Mouse (Mus musculus): Measurements from ENCODE around the gene Cad. TPM values are rescaled to one million over a fixed set of nuclear protein-coding genes. Genes with fewer than 3 reads are reported as not detected.

The Cad gene
- polyA plus RNA-seq, 1 experiment from 2014 or later, result 40.6 TPM

- Histone ChIP-seq H3K27ac (no peak overlapping the region), H3K4me3 (no peak overlapping the region), H3K27me3 (no peaks in the 10 kb centered on the region), H3K9ac (no peak overlapping the region), H3K4me1 (no peaks in the 10 kb centered on the region), H3K36me3 (no peaks in the 10 kb centered on the region), H3K4me2 (replicated peaks) (no peak overlapping the region), H3K9me3 (no peaks in the 10 kb centered on the region)
- no peak for ATAC-seq (ENCODE audit: insufficient number of reproducible peaks, insufficient read depth, low FRiP score, low TSS enrichment)
- WGBS, result 34% methylated on average over 2 of the region's 2 CpGs
Observed at GRCm38 (mm10) chr5:31123481-31123880, 68.9 kb downstream of the Cad start.

- Histone ChIP-seq H3K27ac (no peak overlapping the region), H3K27me3 (0 out of 2 replicates have a peak, but pooled peaks cover 1% of the 10 kb centered on the region), H3K9me3 (no peaks in the 10 kb centered on the region), H3K9ac (no peak overlapping the region), H3K4me1 (no peaks in the 10 kb centered on the region), H3K4me3 (no peak overlapping the region), H3K4me2 (replicated peaks) (no peak overlapping the region), H3K36me3 (no peaks in the 10 kb centered on the region)
- WGBS, result 44% methylated on average over 5 of the region's 5 CpGs
- no peak for ATAC-seq (ENCODE audit: insufficient number of reproducible peaks, insufficient read depth, low FRiP score, low TSS enrichment)
Observed at GRCm38 (mm10) chr5:31126050-31126449, 71.5 kb downstream of the Cad start.

Other genes starting within 250 kb of the Cad start
- gene Mapre3, start 240.1 kb upstream of the Cad start, polyA plus RNA-seq (2016; fragmentation: Nextera tagmentation; extraction: Ambion mirVana), result 28.8 and 29.3 TPM in 2 replicates
- 78.5 and 85.9 TPM in 2 replicates for gene Tmem214, start 186.8 kb upstream of the Cad start, polyA plus RNA-seq (2016; fragmentation: Nextera tagmentation; extraction: Ambion mirVana)
- gene Agbl5, start 166.1 kb upstream of the Cad start, polyA plus RNA-seq (2016; fragmentation: Nextera tagmentation; extraction: Ambion mirVana), result 31.9 and 34.1 TPM in 2 replicates
- 346 and 376 TPM in 2 replicates for gene Ost4, start 147.0 kb upstream of the Cad start, polyA plus RNA-seq (2016; fragmentation: Nextera tagmentation; extraction: Ambion mirVana)
- 248 and 252 TPM in 2 replicates for gene Emilin1, start 141.4 kb upstream of the Cad start, polyA plus RNA-seq (2016; fragmentation: Nextera tagmentation; extraction: Ambion mirVana)
- gene Khk, start 133.3 kb upstream of the Cad start, polyA plus RNA-seq (2016; fragmentation: Nextera tagmentation; extraction: Ambion mirVana), result 13.7 and 14.2 TPM in 2 replicates
- gene Cgref1, start 109.2 kb upstream of the Cad start, polyA plus RNA-seq (2016; fragmentation: Nextera tagmentation; extraction: Ambion mirVana), result 4.5 and 5.7 TPM in 2 replicates
- gene Preb, start 94.4 kb upstream of the Cad start, polyA plus RNA-seq (2016; fragmentation: Nextera tagmentation; extraction: Ambion mirVana), result 129 and 133 TPM in 2 replicates
- gene Tcf23, start 86.1 kb upstream of the Cad start, polyA plus RNA-seq (2016; fragmentation: Nextera tagmentation; extraction: Ambion mirVana), result not detected in 2 replicates
- 117 and 118 TPM in 2 replicates for gene Atraid, start 6.5 kb upstream of the Cad start, polyA plus RNA-seq (2016; fragmentation: Nextera tagmentation; extraction: Ambion mirVana)
- gene Slc5a6, start 5.9 kb upstream of the Cad start, polyA plus RNA-seq (2016; fragmentation: Nextera tagmentation; extraction: Ambion mirVana), result 11.8 and 12.4 TPM in 2 replicates
- not detected in 2 replicates for gene Dnajc5g, start 51.5 kb downstream of the Cad start, polyA plus RNA-seq (2016; fragmentation: Nextera tagmentation; extraction: Ambion mirVana)
- 0.22 and 0.52 TPM in 2 replicates for gene Slc30a3, start 53.5 kb downstream of the Cad start, polyA plus RNA-seq (2016; fragmentation: Nextera tagmentation; extraction: Ambion mirVana)
- gene Trim54, start 61.9 kb downstream of the Cad start, polyA plus RNA-seq (2016; fragmentation: Nextera tagmentation; extraction: Ambion mirVana), result 1.4 and 1.7 TPM in 2 replicates
- not detected in 2 replicates for gene Ucn, start 84.0 kb downstream of the Cad start, polyA plus RNA-seq (2016; fragmentation: Nextera tagmentation; extraction: Ambion mirVana)
- 64.8 and 72.0 TPM in 2 replicates for gene Mpv17, start 99.5 kb downstream of the Cad start, polyA plus RNA-seq (2016; fragmentation: Nextera tagmentation; extraction: Ambion mirVana)
- gene Gm29609, start 125.1 kb downstream of the Cad start, polyA plus RNA-seq (2016; fragmentation: Nextera tagmentation; extraction: Ambion mirVana), result 1.3 and 2.3 TPM in 2 replicates
- gene Gtf3c2, start 125.4 kb downstream of the Cad start, polyA plus RNA-seq (2016; fragmentation: Nextera tagmentation; extraction: Ambion mirVana), result 95.9 and 104 TPM in 2 replicates
- gene Snx17, start 138.4 kb downstream of the Cad start, polyA plus RNA-seq (2016; fragmentation: Nextera tagmentation; extraction: Ambion mirVana), result 152 TPM in 2 replicates
- 70.2 and 74.4 TPM in 2 replicates for gene Eif2b4, start 138.7 kb downstream of the Cad start, polyA plus RNA-seq (2016; fragmentation: Nextera tagmentation; extraction: Ambion mirVana)
- 18.7 and 20.0 TPM in 2 replicates for gene Zfp513, start 147.5 kb downstream of the Cad start, polyA plus RNA-seq (2016; fragmentation: Nextera tagmentation; extraction: Ambion mirVana)
- 144 and 147 TPM in 2 replicates for gene Ppm1g, start 165.9 kb downstream of the Cad start, polyA plus RNA-seq (2016; fragmentation: Nextera tagmentation; extraction: Ambion mirVana)
- gene Nrbp1, start 186.1 kb downstream of the Cad start, polyA plus RNA-seq (2016; fragmentation: Nextera tagmentation; extraction: Ambion mirVana), result 151 and 155 TPM in 2 replicates
- gene Gm9970, start 186.5 kb downstream of the Cad start, polyA plus RNA-seq (2016; fragmentation: Nextera tagmentation; extraction: Ambion mirVana), result 0.43 and 1.1 TPM in 2 replicates
- gene Krtcap3, start 196.9 kb downstream of the Cad start, polyA plus RNA-seq (2016; fragmentation: Nextera tagmentation; extraction: Ambion mirVana), result 14.7 and 18.6 TPM in 2 replicates
- gene Ift172, start 236.3 kb downstream of the Cad start, polyA plus RNA-seq (2016; fragmentation: Nextera tagmentation; extraction: Ambion mirVana), result 53.6 and 58.0 TPM in 2 replicates
- 91.0 and 94.6 TPM in 2 replicates for gene Fndc4, start 241.3 kb downstream of the Cad start, polyA plus RNA-seq (2016; fragmentation: Nextera tagmentation; extraction: Ambion mirVana)
- 0.17 and 0.32 TPM in 2 replicates for gene Gckr, start 242.7 kb downstream of the Cad start, polyA plus RNA-seq (2016; fragmentation: Nextera tagmentation; extraction: Ambion mirVana)